Mouse (Mus musculus) hindbrain, embryonic 16.5 days (tissue): Measurements from ENCODE around the gene Plcb3. TPM values are rescaled to one million over a fixed set of nuclear protein-coding genes. Genes with fewer than 3 reads are reported as not detected.

Experiments used
- ATAC-seq: fragments of 200-750 bp; cut with Nextera tagmentation; 2 replicates; pipeline ENCODE4 v1.8.0; 2017; ENCODE audit warnings: moderate TSS enrichment, moderate library complexity
- H3K27ac ChIP-seq: fragments of 300-500 bp; sonication (generic); 2 replicates; pipeline ENCODE4 v1.5.1; 2014; ENCODE audit warnings: low read depth, mild to moderate bottlenecking, control low read depth, low read length, moderate library complexity
- H3K27me3 ChIP-seq: fragments of 300-500 bp; sonication (generic); replicated peaks from 2 replicates; pipeline ENCODE4 v1.6.1; 2014; ENCODE audit warnings: low read length; ENCODE audit not compliant: control insufficient read depth, insufficient read depth
- H3K36me3 ChIP-seq: fragments of 300-500 bp; sonication (generic); 2 replicates; pipeline ENCODE4 v1.6.1; 2014; ENCODE audit warnings: mild to moderate bottlenecking, low read length, moderate library complexity, mixed read lengths; ENCODE audit not compliant: control insufficient read depth, insufficient read depth
- H3K4me1 ChIP-seq: fragments of 300-500 bp; sonication (generic); 2 replicates; pipeline ENCODE4 v1.6.1; 2014; ENCODE audit warnings: low read depth, low read length; ENCODE audit not compliant: control insufficient read depth, insufficient read depth
- H3K4me2 ChIP-seq: fragments of 300-500 bp; sonication (generic); 2 replicates; pipeline ENCODE4 v1.6.1; 2014; ENCODE audit warnings: mild to moderate bottlenecking, low read length, control low read depth, moderate library complexity
- H3K4me3 ChIP-seq: fragments of 300-500 bp; sonication (generic); 2 replicates; pipeline ENCODE4 v1.5.1; 2014; ENCODE audit warnings: mild to moderate bottlenecking, low read length, control low read depth, moderate library complexity
- H3K9ac ChIP-seq: fragments of 300-500 bp; sonication (generic); 2 replicates; pipeline ENCODE4 v1.6.1; 2014; ENCODE audit warnings: low read depth, mild to moderate bottlenecking, control low read depth, low read length, moderate library complexity
- H3K9me3 ChIP-seq: fragments of 300-500 bp; sonication (generic); 2 replicates; pipeline ENCODE4 v1.6.1; 2014; ENCODE audit warnings: mild to moderate bottlenecking, low read length, moderate library complexity; ENCODE audit not compliant: control insufficient read depth
- WGBS: fragments of 180-500 bp; shearing (Covaris S2); extraction: QIAGEN DNeasy Blood & Tissue Kit; methylation state at CpG from one replicate; pipeline ENCODE4 v1.1.7; 2014; 5-methylcytosine and 5-hydroxymethylcytosine counted together
- polyA plus RNA-seq: library from polyadenylated mRNA; unstranded; fragments of >200 nt; fragmentation: Nextera tagmentation; extraction: Ambion mirVana; gene quantifications from 2 replicates; pipeline ENCODE4 v1.2.1, GENCODE M21; 2015

Plcb3 gene
- polyA plus RNA-seq, 1 experiment from 2014 or later, result 13.8 TPM

GRCm38 (mm10) chr19:6919876-6920740 is 56.2 kb downstream of the Plcb3 start:
- WGBS, result 34% methylated on average over 8 of the region's 8 CpGs
- Histone ChIP-seq H3K9ac (peak overlapping the region; percentile 95), H3K9me3 (no peaks in the 10 kb centered on the region), H3K27me3 (peaks cover 18% of the 10 kb centered on the region), H3K4me2 (peak overlapping the region; percentile 86), H3K27ac (peak overlapping the region; percentile 2; the same call in 1 of the 2 replicates), H3K4me1 (peaks cover 19% of the 10 kb centered on the region), H3K36me3 (no peaks in the 10 kb centered on the region), H3K4me3 (peak overlapping the region; percentile 87)
- ATAC-seq, result no peak

GRCm38 (mm10) chr19:6919431-6919830 is 56.8 kb downstream of the Plcb3 start:
- no peak overlapping the region for H3K27ac ChIP-seq
- no peaks in the 10 kb centered on the region for H3K9me3 ChIP-seq
- H3K36me3 ChIP-seq, result no peaks in the 10 kb centered on the region
- no peak for ATAC-seq
- H3K9ac ChIP-seq, result no peak overlapping the region
- H3K4me2 ChIP-seq, result no peak overlapping the region
- H3K4me1 ChIP-seq, result peaks cover 13% of the 10 kb centered on the region
- peaks cover 11% of the 10 kb centered on the region for H3K27me3 ChIP-seq
- no peak overlapping the region for H3K4me3 ChIP-seq

DNA sequence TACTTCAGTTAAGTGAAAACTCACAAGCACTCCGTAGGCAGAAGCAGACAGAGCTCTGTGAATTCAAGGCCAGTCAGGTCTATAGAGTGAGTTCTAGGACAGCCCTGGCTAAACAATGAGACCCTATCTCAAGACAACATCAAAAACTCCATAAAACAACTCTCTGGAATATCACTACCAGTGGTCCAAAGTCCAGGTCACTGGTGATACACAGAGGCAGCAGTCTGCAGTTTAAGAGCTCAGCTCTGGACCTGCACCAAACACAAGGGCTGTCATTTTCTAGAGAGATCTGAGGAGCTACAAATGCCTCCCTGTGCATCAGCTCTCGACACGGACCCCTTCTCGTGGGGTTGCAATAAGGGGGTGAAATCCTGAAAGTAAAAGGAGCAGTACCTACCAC is 57.9 kb downstream of the Plcb3 start:
- Histone ChIP-seq H3K27ac (no peak overlapping the region), H3K27me3 (peaks cover 4% of the 10 kb centered on the region; the same call in 1 of the 2 replicates), H3K4me1 (peaks cover 13% of the 10 kb centered on the region), H3K9ac (no peak overlapping the region), H3K9me3 (no peaks in the 10 kb centered on the region), H3K36me3 (peaks cover under 1% of the 10 kb centered on the region), H3K4me3 (no peak overlapping the region), H3K4me2 (no peak overlapping the region)
- WGBS, result 93% methylated on average over 4 of the region's 4 CpGs
- ATAC-seq, result no peak

DNA sequence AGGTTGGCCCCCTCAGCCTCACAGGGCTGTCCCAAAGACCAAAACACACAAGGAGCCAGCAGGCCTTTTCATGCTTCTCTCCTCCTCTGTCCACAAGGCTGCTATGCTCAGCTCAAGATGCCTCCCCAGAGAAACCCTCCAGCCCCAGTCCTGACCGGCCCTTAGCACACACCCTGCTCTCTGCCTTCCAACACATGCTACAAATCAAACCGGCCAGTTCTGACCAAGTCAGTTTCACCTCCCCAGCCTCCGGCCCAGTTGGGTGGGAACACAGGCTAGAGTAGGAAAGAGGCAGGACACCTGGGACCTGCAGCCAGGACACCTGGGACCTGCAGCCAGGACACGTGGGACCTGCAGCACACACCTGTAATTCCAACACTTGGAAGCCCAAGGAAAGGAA is 59.8 kb downstream of the Plcb3 start:
- peaks cover 14% of the 10 kb centered on the region for H3K4me1 ChIP-seq
- H3K4me2 ChIP-seq, result no peak overlapping the region
- no peak overlapping the region for H3K9ac ChIP-seq
- H3K36me3 ChIP-seq, result peaks cover 18% of the 10 kb centered on the region
- 85% methylated on average over 4 of the region's 4 CpGs for WGBS
- ATAC-seq, result no peak
- H3K4me3 ChIP-seq, result no peak overlapping the region
- no peak overlapping the region for H3K27ac ChIP-seq
- no peaks in the 10 kb centered on the region for H3K9me3 ChIP-seq
- H3K27me3 ChIP-seq, result no peaks in the 10 kb centered on the region

DNA sequence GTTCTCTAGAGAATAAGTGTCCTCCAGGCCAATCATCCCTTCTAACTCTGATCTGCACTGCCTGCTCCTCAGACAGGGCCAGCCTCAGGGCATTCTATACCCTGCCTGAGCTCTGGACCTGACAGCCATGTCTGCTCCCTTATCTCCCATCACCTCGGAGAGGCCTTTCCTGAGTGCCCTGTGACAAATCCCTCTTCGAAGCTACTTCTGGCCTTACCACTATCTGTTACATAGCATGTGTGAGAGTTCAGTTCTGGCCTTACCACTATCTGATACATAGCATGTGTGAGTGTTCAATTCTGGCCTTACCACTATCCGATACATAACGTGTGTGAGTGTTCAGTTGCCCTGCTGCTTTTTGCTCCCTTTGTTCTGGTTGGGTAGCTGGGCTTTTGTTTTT is 61.0 kb downstream of the Plcb3 start:
- H3K9ac ChIP-seq, result no peak overlapping the region
- no peaks in the 10 kb centered on the region for H3K9me3 ChIP-seq
- no peaks in the 10 kb centered on the region for H3K27me3 ChIP-seq
- no peak overlapping the region for H3K4me2 ChIP-seq
- ATAC-seq, result no peak
- peaks cover 21% of the 10 kb centered on the region for H3K36me3 ChIP-seq
- H3K27ac ChIP-seq, result no peak overlapping the region
- 90% methylated on average over 4 of the region's 4 CpGs for WGBS
- H3K4me3 ChIP-seq, result no peak overlapping the region
- peaks cover 13% of the 10 kb centered on the region for H3K4me1 ChIP-seq

GRCm38 (mm10) chr19:6914540-6914939 is 61.7 kb downstream of the Plcb3 start:
- 94% methylated on average over 9 of the region's 9 CpGs for WGBS
- no peak for ATAC-seq
- no peaks in the 10 kb centered on the region for H3K9me3 ChIP-seq
- no peak overlapping the region for H3K9ac ChIP-seq
- H3K4me2 ChIP-seq, result no peak overlapping the region
- no peaks in the 10 kb centered on the region for H3K27me3 ChIP-seq
- peaks cover 21% of the 10 kb centered on the region for H3K36me3 ChIP-seq
- H3K27ac ChIP-seq, result no peak overlapping the region
- peaks cover 8% of the 10 kb centered on the region for H3K4me1 ChIP-seq
- no peak overlapping the region for H3K4me3 ChIP-seq

DNA sequence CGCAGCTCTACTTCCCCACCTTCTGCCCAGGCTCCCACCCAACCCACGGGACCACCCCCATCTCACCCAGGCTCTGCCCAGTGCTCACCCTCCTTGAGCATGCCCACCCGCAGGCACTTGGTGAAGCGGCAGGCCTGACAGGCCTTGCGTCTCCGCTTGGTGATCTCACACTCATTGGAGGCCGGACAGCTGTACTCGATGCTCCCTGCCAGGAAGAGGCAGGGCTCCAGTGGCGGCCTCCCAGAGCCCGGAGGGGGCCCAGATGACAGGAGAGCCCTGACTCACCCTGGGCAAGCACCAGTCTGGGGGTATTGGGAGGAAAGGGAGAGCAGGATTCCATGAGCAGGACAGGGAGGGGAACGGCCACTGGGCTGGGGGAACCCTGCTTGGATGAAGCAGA is 62.3 kb downstream of the Plcb3 start:
- no peak overlapping the region for H3K27ac ChIP-seq
- no peak overlapping the region for H3K9ac ChIP-seq
- H3K4me2 ChIP-seq, result no peak overlapping the region
- no peaks in the 10 kb centered on the region for H3K27me3 ChIP-seq
- no peak for ATAC-seq
- peaks cover 8% of the 10 kb centered on the region for H3K4me1 ChIP-seq
- no peaks in the 10 kb centered on the region for H3K9me3 ChIP-seq
- no peak overlapping the region for H3K4me3 ChIP-seq
- H3K36me3 ChIP-seq, result peaks cover 21% of the 10 kb centered on the region
- 90% methylated on average over 11 of the region's 11 CpGs for whole genome bisulfite sequencing

DNA sequence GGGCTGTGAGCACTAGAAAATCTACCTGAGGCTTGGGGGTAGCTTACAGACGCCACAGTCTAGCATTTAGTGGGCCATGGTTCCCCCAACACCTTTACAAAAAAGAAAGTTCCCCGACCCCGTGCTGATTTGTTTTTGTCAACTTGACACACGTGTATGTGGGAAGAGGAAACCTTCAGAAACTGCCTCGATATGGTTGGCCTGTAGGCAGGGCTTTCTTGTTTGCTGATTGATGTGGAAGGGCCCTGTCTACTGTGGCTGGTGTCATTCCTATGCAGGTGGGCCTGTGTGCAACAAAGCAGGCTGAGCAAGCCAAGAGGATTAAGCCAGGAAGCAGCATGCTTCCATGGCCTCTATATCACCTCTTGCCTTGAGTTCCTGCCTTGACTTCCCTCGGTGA is 63.2 kb downstream of the Plcb3 start:
- Histone ChIP-seq H3K4me3 (no peak overlapping the region), H3K9ac (no peak overlapping the region), H3K4me2 (no peak overlapping the region), H3K36me3 (peaks cover 21% of the 10 kb centered on the region), H3K27me3 (no peaks in the 10 kb centered on the region), H3K4me1 (peaks cover 17% of the 10 kb centered on the region), H3K9me3 (no peaks in the 10 kb centered on the region), H3K27ac (no peak overlapping the region)
- no peak for ATAC-seq
- WGBS, result 87% methylated on average over 6 of the region's 6 CpGs

- Histone ChIP-seq H3K36me3 (peaks cover 21% of the 10 kb centered on the region), H3K27me3 (no peaks in the 10 kb centered on the region)
- ATAC-seq, result no peak
Observed at GRCm38 (mm10) chr19:6912205-6912970, 63.9 kb downstream of the Plcb3 start.

More at GRCm38 (mm10) chr19:6912205-6912970, 63.9 kb downstream of the Plcb3 start:
- Histone ChIP-seq H3K4me2 (no peak overlapping the region), H3K9ac (no peak overlapping the region), H3K27ac (no peak overlapping the region), H3K9me3 (no peaks in the 10 kb centered on the region), H3K4me1 (peaks cover 24% of the 10 kb centered on the region), H3K4me3 (no peak overlapping the region)
- 91% methylated on average over 15 of the region's 15 CpGs for WGBS
